Mouse (Mus musculus): ENCODE measurements at regions not wholly inside any gene's neighbourhood (a gene's known extent, or its start where the extent isn't known, plus 50 kb on each side); places are given as distances from the start of the nearest gene placed in this dataset.

- ATAC-seq: no peak
These were observed 157.2 kb downstream of the Gm11146 start for GRCm38 (mm10) chr16:77444647-77445046.

- ATAC-seq: no peak
These were observed 157.9 kb downstream of the Gm11146 start for GRCm38 (mm10) chr16:77444006-77444405.

- no peak for ATAC-seq
These were observed 158.6 kb downstream of the Gm11146 start for GRCm38 (mm10) chr16:77443318-77443717.

GRCm38 (mm10) chr16:77442866-77443265, 159.0 kb downstream of the Gm11146 start:
- ATAC-seq: no peak

GRCm38 (mm10) chr16:77431345-77431744, 170.5 kb downstream of the Gm11146 start:
- no peak for ATAC-seq

- no peak for ATAC-seq
These were observed 179.2 kb downstream of the Gm11146 start for GRCm38 (mm10) chr16:77422385-77423363.

GRCm38 (mm10) chr16:77421591-77422024, 180.3 kb downstream of the Gm11146 start:
- no peak for ATAC-seq

- ATAC-seq: no peak
These were observed 180.9 kb downstream of the Gm11146 start for GRCm38 (mm10) chr16:77421001-77421400.

- ATAC-seq: no peak
These were observed 181.6 kb downstream of the Gm11146 start for GRCm38 (mm10) chr16:77420136-77420860.

- ATAC-seq: no peak
These were observed 182.7 kb downstream of the Gm11146 start for GRCm38 (mm10) chr16:77419116-77419735.

GRCm38 (mm10) chr16:77418486-77418885, 183.4 kb downstream of the Gm11146 start:
- no peak for ATAC-seq

GRCm38 (mm10) chr16:77417791-77418190, 184.1 kb downstream of the Gm11146 start:
- no peak for ATAC-seq

GRCm38 (mm10) chr16:77414562-77414961, 187.3 kb downstream of the Gm11146 start:
- no peak for ATAC-seq

- no peak for ATAC-seq
These were observed 192.7 kb downstream of the Gm11146 start for GRCm38 (mm10) chr16:77409168-77409567.

- ATAC-seq: no peak
These were observed 194.9 kb downstream of the Gm11146 start for GRCm38 (mm10) chr16:77406999-77407398.

GRCm38 (mm10) chr16:77405859-77406258, 196.0 kb downstream of the Gm11146 start:
- no peak for ATAC-seq

GRCm38 (mm10) chr16:77405181-77405818, 196.6 kb downstream of the Gm11146 start:
- no peak for ATAC-seq

- ATAC-seq: no peak
These were observed 199.1 kb downstream of the Gm11146 start for GRCm38 (mm10) chr16:77402711-77403280.

GRCm38 (mm10) chr16:77401185-77401943, 200.5 kb downstream of the Gm11146 start:
- ATAC-seq: no peak

GRCm38 (mm10) chr16:77400276-77400891, 201.5 kb downstream of the Gm11146 start:
- ATAC-seq: no peak

- no peak for ATAC-seq
These were observed 202.0 kb downstream of the Gm11146 start for GRCm38 (mm10) chr16:77399846-77400275.

Data from inflammation-experienced regulatory T-cells, adult 6 months (primary cell).